Mouse (Mus musculus) frontal cortex, postnatal 10 days (tissue): ENCODE results near the gene Cc2d1a.
A peak's percentile ranks its signal among the peaks of the same experiment; 100 is the strongest.

ENCODE experiments used
- DNase-seq, 2 experiments: peaks; one replicate each; pipeline ENCODE4 v3.0.0; 2022; ENCODE audit warnings: low spot score in 2 of 2, mixed read lengths in 1 of 2

Cc2d1a gene

DNA sequence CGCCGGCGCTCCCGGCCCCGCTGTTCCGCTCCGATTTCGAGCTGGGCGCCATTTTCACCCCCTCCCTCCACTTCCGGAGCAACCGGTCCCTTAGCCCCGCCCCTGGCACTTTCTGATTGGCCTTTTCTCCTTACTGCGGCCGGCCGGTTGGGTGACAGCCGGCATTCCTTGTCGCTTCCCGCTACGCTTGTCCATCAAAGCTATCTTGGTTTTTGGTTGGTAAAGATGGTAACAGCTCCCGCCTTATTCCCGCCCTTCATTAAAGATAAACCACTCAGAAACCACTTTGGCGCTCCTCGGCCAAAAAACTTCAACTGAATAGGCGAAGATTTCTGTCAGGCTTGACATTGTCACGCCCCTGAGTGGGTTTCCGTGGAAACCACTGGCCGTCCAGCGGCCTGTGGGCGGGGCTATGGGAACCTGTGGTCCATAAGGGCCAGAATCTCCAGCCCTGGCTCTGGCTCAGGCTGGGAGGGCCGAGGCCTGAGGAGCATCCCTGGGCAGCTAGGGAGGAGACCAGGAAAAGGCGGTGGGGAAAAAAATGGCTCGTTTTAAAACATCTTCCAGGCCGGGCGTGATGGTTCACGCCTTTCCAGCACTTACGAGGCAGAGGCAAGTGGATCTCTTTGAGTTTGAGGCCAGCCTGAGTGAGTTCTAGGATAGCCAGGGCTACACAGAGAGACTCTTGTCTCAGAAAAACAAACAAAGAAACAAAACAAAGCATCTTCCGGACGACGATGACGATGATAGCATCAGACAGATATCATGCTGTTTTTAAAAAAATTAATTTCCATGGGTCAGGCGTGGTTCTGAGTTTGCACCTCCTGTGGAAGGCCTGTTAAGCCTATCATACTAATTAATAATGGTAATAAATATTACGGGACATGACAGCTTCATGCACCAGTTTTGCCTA lies 42.8 kb downstream of the Cc2d1a start, which contains the start of gene Dcaf15:
Gene Dcaf15, minus strand, starts transcription at position 72 of the 913 bp plus-strand sequence.
- DNase-seq = peak; percentile 97

DNA sequence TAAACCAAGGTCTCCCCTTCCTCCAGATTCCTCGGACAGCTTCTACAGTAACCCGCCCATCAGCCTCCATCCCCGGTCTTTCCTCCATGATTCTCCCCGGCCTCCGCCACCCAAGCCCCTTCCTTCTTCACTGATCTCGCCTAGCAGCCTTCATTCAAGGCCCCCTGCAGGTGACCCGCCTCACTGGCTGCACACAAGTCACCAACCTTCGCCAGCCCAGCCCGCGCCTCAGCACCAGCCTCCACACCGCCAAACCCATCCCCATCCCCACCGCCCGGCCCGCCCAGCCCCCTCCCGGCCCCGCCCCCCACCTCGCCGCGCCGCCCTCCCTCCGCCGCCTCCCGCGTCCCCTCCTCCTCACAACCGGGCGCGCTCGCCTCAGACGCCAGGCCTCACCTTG lies 43.5 kb downstream of the Cc2d1a start:
- DNase-seq = peak in 1 of 2 experiments; percentile 68

DNA sequence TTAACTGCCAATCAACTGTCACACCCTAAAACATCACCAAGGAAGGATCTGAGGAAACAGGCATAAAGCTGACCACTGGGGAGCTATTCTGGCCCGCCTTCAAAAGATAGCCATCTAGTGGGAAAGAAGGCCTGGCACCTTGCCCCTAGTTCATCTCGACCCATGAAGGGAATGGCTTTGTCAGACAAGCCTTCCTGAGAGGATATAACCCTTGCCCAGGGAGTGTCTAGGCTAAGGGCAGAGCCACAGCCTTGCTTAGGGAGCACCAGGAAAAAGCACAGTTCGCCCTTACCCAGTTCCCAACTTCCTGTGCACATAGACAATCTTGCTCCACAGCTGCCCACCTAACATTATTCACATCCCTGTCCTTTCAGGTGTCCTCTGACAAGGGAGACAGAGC lies 44.1 kb downstream of the Cc2d1a start:
- DNase-seq = peak in 1 of 2 experiments; percentile 13

DNA sequence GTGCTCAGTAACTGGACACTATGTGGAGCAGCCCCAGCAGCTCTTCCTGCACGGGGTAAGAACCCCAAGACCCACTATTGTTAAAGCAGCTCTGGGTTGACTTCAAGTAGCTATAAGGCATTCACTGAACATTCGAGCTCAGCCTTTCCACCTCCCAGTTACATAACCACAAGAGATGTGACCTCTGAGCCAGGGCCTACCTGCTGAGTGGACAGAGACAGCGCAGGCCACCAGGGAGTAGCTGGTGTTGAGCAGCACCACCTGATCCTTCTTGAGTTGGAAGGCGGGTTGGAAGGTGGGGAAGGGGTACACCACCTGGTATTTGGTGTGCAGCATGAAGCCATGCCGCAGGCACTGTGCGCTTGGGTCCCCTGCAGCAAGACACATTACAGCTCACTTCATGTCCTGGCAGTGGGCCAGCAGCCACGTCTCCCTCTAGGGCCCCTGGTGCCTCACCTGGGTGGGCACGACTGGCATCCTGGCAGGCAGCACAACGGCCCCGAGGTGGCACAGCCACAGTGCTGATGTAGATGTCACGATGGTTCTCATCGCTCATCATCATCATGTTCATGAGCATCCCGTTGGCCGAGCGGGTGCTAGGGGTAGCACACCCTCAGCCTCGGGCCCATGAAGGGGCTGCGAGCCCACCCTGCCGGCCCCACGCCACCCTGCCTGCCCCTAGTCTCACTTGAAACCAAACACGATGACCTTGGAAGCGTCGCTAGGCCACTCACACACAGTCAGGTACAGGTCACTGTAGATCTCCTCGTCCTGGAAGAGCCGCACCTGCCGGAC lies 46.1 kb downstream of the Cc2d1a start:
- peak in 1 of 2 experiments; percentile 16 for DNase-seq

DNA sequence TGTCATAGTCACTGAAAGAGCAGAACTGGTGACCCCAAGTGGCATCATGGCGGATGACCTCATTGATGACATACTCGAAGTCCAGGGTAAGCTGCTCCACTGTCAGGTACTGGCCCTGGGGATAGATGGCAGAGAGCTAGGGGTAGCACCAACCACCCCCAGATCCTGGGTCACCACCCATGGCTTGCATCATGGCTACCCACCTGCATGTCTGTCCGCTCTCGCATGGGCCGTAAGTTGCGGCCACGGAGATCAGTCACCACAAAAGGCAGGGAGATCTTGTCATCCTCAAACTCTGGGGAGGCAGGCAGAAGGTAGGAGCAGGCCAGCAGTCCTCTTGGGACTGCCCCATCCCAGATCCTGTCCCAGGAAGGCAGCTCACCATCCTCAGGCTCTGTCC lies 49.4 kb downstream of the Cc2d1a start:
- DNase-seq = no peak

DNA sequence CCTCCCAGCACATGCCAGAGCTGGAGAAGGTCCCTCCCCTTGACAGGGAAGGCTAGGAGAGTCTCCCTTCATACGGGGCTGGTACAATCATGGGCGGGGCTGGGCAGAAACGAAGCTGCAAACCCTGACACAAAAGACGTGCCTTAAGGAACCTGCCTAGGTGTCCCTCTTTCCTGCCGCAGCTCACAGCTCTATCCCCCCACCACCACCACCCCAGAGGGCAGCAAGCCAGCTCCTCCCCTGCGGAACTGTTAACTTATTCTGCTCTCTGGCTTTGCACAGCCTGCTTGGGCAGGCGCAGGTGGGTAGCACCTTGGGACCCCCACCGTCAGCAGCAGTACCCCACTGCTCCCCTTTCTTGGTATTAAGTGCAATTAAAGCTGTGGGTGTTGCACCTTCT lies 51.7 kb downstream of the Cc2d1a start:
- peak in 1 of 2 experiments; percentile 6 for DNase-seq

DNA sequence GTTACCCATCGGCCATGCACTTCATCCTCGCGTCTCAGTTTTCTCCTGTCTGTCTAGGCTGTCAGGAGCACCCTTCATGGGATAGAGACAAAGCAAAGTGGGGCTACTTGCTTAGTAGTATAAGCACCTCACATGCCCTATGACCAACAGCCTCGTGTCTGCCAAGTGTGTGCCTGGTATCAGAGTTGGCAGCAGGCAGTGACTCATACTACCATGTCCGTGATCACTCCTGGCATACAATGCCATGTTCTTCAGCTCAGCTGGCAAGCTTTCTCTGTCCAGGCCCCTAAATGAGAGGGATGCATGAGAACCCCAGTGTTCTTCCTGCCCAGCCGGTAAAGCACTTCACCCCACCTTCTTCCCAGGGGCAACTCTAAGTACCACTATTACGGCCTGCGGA lies 57.2 kb downstream of the Cc2d1a start:
- no peak for DNase-seq

DNA sequence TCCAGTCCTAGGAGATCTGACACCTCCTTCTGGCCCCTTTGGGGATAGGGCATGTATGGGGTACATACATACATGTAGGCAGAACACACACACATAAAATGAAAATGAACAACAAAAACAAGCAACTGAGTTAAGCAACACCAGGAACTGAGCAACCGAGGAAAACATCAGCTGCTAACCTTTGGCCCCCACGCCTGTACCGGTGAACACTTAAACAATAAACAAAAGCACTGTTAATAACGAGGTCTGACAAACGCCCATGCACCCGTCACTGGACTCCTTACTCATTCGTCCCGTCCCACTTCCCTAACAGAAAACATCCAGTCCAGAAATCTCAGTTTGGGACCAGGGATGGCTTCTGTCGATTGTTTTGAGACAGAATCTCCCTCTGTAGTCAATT lies 58.5 kb downstream of the Cc2d1a start:
- no peak for DNase-seq

DNA sequence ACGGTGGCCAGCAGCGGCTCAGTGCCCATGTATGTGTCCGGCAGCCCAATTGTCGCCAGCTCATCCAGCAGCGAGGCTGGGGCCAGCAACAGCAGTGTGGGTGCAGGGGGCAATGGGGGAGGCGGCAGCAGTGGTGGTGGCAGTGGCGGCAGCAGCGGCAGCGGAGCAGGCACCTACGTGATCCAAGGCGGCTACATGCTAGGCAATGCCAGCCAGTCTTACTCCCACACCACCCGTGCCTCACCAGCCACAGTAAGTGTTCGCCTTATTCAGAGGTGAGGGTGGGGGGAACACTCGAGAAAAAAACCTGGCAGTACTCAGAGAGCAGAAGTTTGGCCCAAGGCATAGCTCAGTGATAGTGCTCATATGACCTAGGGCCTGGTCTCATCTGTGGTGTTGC lies 59.9 kb downstream of the Cc2d1a start:
- no peak for DNase-seq

DNA sequence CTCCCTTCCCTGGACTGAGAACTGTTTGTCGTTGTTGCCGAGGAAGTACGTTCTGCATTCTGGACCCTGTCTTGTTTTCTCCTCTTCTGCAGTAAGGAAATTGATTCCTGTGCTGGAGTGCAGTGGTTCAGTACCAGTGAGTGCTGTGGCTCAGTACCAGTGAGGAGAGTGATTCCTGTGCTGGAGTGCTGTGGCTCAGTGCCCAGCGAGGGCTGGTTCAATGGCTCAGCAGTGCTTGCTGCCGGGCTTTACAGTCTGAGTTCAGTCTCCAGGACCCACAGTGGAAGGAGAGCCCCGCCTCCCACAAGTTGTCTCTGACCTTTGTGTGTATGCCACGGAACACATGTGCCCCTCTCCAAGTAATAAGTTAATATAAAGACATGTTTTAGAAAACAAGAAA lies 60.6 kb downstream of the Cc2d1a start:
- no peak for DNase-seq

DNA sequence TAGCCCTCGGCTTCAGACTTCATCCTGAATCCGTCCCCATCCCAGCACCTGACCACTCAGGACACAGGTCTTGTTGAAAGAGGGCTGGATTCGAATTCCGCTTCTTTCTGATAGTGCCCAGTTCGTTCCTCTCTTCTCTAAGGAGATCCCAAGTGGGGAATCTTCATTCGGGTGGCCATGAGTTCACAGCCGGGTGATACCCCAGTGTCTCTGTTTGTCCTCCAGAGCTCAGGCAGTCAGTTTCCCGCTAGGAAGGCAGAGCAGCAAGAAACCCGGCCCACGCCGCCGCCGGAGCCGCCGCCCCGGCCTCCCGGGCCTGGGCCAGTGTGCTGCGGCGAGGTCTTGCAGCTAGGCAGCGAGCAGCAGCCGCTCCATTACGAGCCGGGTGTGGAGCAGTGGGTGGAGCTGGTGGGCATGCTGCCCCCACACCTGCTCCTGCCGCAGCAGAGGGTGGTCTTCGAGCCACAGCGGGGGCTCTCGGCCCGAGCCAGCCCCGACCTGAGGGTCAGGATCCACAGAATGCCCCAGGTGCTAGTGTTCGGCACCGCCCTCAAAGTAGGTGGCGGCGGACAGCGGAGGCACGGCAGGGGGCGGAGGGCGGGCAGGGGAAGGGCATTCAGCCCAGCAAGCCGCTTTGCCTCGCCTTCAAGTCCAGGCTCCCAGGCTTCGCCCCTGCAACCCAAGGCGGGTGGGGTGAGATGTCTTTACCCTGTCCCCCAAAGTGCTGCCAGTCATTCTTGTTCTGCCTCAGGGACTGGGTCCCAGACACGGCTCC lies 63.2 kb downstream of the Cc2d1a start:
- DNase-seq = no peak

DNA sequence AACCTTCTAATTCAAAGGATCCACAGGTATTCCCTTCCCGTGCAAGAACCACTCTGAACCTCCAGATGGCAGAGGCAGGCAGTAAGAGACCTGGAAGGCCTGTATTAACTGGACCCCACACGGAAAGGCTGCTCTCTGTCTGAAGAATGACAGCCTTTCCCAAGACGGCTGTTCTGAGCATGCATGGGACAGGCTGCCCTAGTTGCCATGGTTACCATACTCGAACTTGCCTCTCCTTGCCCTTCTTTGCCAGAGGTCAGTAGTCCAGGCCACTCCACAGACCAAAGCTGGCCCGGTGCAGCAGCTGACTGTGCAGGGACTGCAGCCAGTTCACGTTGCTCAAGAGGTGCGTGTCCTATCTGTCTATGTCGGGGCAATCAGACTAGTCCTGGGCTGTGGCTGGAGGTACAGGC lies 63.9 kb downstream of the Cc2d1a start:
- no peak for DNase-seq
